Mouse (Mus musculus) MEL (cell line): Measurements from ENCODE around the gene Tmem63a. TPM values are rescaled to one million over a fixed set of nuclear protein-coding genes. Genes with fewer than 3 reads are reported as not detected.

Experiments
- DNase-seq: peaks from one replicate; pipeline ENCODE4 v3.0.0; 2011; ENCODE audit warnings: low read depth, low spot score
- H3K27ac ChIP-seq: 2 replicates; pipeline ENCODE4 v1.5.1; 2012; ENCODE audit warnings: low read depth, mild to moderate bottlenecking, control low read depth, low read length, moderate library complexity; ENCODE audit not compliant: control insufficient read depth
- H3K27me3 ChIP-seq, 2 experiments: fragments of 150-350 bp in 1 of 2; sonication (generic) in 1 of 2; 2 replicates each; pipeline ENCODE4 v1.6.1; 2012; ENCODE audit warnings: low read length in 2 of 2, mild to moderate bottlenecking in 2 of 2, improper control_type of control experiment in 1 of 2, moderate library complexity in 1 of 2; ENCODE audit not compliant: insufficient read depth in 2 of 2, control insufficient read depth in 1 of 2
- H3K36me3 ChIP-seq, 2 experiments: 2 replicates each; pipeline ENCODE4 v1.6.1; 2012 to 2014; ENCODE audit warnings: low read length in 2 of 2, improper control_type of control experiment in 1 of 2, inconsistent platforms in 1 of 2, mild to moderate bottlenecking in 1 of 2; ENCODE audit not compliant: insufficient read depth in 2 of 2, control insufficient read depth in 1 of 2
- H3K4me1 ChIP-seq, 2 experiments: fragments of 150-350 bp in 1 of 2; sonication (generic) in 1 of 2; 2 replicates each; pipeline ENCODE4 v1.6.1; 2012; ENCODE audit warnings: low read length in 2 of 2, improper control_type of control experiment in 1 of 2, mild to moderate bottlenecking in 1 of 2; ENCODE audit not compliant: insufficient read depth in 2 of 2, control insufficient read depth in 1 of 2
- H3K4me3 ChIP-seq, 2 experiments: fragments of 150-350 bp in 1 of 2; sonication (generic) in 1 of 2; 2 replicates each; pipeline ENCODE4 v1.5.1; 2012; ENCODE audit warnings: low read depth in 2 of 2, low read length in 2 of 2, mild to moderate bottlenecking in 2 of 2, moderate library complexity in 2 of 2, control low read depth in 1 of 2, improper control_type of control experiment in 1 of 2; ENCODE audit not compliant: control insufficient read depth in 1 of 2, insufficient read depth in 1 of 2
- H3K79me2 ChIP-seq: 2 replicates; pipeline ENCODE4 v1.6.1; 2012; ENCODE audit warnings: mild to moderate bottlenecking, low read length, moderate library complexity; ENCODE audit not compliant: control insufficient read depth, poor library complexity, insufficient read depth
- H3K9ac ChIP-seq: 2 replicates; pipeline ENCODE4 v1.6.1; 2012; ENCODE audit warnings: low read depth, mild to moderate bottlenecking, control low read depth, low read length, moderate library complexity; ENCODE audit not compliant: control insufficient read depth, poor library complexity, severe bottlenecking
- H3K9me3 ChIP-seq: fragments of 150-350 bp; sonication (generic); replicated peaks from 2 replicates; pipeline ENCODE4 v1.6.1; 2012; ENCODE audit warnings: mild to moderate bottlenecking, low read length, improper control_type of control experiment, moderate library complexity; ENCODE audit not compliant: insufficient read depth
- BHLHE40 ChIP-seq: IDR thresholded peaks from 2 replicates; pipeline ENCODE4 v1.6.1; 2012; ENCODE audit warnings: low read depth, mild to moderate bottlenecking, inconsistent platforms, low read length, improper control_type of control experiment, borderline replicate concordance
- CHD1 ChIP-seq: IDR thresholded peaks from 2 replicates; pipeline ENCODE4 v1.6.1; 2012; ENCODE audit warnings: low read depth, mild to moderate bottlenecking, inconsistent platforms, low read length, improper control_type of control experiment
- CTCF ChIP-seq, 3 experiments: IDR thresholded peaks in 2 of 3; conservative IDR thresholded peaks in 1 of 3; 2 replicates each; pipeline ENCODE4 v1.5.1; 2011 to 2012; ENCODE audit warnings: low read length in 3 of 3, low read depth in 2 of 3, mild to moderate bottlenecking in 2 of 3, improper control_type of control experiment in 1 of 3, inconsistent platforms in 1 of 3, mixed read lengths in 1 of 3, moderate library complexity in 1 of 3; ENCODE audit not compliant: control insufficient read depth in 1 of 3, insufficient read depth in 1 of 3, poor library complexity in 1 of 3, severe bottlenecking in 1 of 3
- E2F4 ChIP-seq: IDR thresholded peaks from 2 replicates; pipeline ENCODE4 v1.6.1; 2011; ENCODE audit warnings: low read depth, low read length, improper control_type of control experiment, borderline replicate concordance
- ELF1 ChIP-seq: IDR thresholded peaks from 2 replicates; pipeline ENCODE4 v1.6.1; 2014; ENCODE audit warnings: low read depth, mild to moderate bottlenecking, inconsistent platforms, low read length, improper control_type of control experiment, moderate library complexity
- EP300 ChIP-seq, 2 experiments: IDR thresholded peaks; 2 replicates each; pipeline ENCODE4 v1.6.1; 2011; ENCODE audit warnings: improper control_type of control experiment in 2 of 2, low read length in 2 of 2, low read depth in 1 of 2, mild to moderate bottlenecking in 1 of 2
- ETS1 ChIP-seq: IDR thresholded peaks from 2 replicates; pipeline ENCODE4 v1.6.1; 2012; ENCODE audit warnings: low read depth, mild to moderate bottlenecking, inconsistent platforms, low read length, improper control_type of control experiment, moderate library complexity
- GABPA ChIP-seq: IDR thresholded peaks from 2 replicates; pipeline ENCODE4 v1.6.1; 2012; ENCODE audit warnings: low read depth, mild to moderate bottlenecking, inconsistent platforms, low read length, improper control_type of control experiment, moderate library complexity
- GATA1 ChIP-seq: IDR thresholded peaks from 2 replicates; pipeline ENCODE4 v1.6.1; 2011; ENCODE audit warnings: low read depth, low read length, improper control_type of control experiment
- HCFC1 ChIP-seq: IDR thresholded peaks from 2 replicates; pipeline ENCODE4 v1.6.1; 2012; ENCODE audit warnings: low read depth, mild to moderate bottlenecking, inconsistent platforms, low read length, improper control_type of control experiment, moderate library complexity
- KAT2A ChIP-seq: conservative IDR thresholded peaks from 2 replicates; pipeline ENCODE4 v1.6.1; 2012; ENCODE audit warnings: low read depth, low read length, improper control_type of control experiment, inconsistent platforms
- MAZ ChIP-seq: IDR thresholded peaks from 2 replicates; pipeline ENCODE4 v1.6.1; 2012; ENCODE audit warnings: low read depth, mild to moderate bottlenecking, inconsistent platforms, low read length, improper control_type of control experiment
- MEF2A ChIP-seq: IDR thresholded peaks from 2 replicates; pipeline ENCODE4 v1.6.1; 2014; ENCODE audit warnings: low read depth, mild to moderate bottlenecking, inconsistent platforms, low read length, improper control_type of control experiment; ENCODE audit not compliant: poor library complexity, insufficient replicate concordance, severe bottlenecking; ENCODE audit errors: extremely low read depth
- MYB ChIP-seq: IDR thresholded peaks from 2 replicates; pipeline ENCODE4 v1.6.1; 2011; ENCODE audit warnings: mild to moderate bottlenecking, low read depth, low read length, improper control_type of control experiment
- MYC ChIP-seq: IDR thresholded peaks from 2 replicates; pipeline ENCODE4 v1.6.1; 2011; ENCODE audit warnings: low read depth, mild to moderate bottlenecking, low read length, improper control_type of control experiment, moderate library complexity
- NELFE ChIP-seq: IDR thresholded peaks from 2 replicates; pipeline ENCODE4 v1.6.1; 2011; ENCODE audit warnings: low read depth, low read length, improper control_type of control experiment
- POLR2A ChIP-seq, 2 experiments: IDR thresholded peaks; 2 replicates each; pipeline ENCODE4 v1.6.1; 2011 to 2012; ENCODE audit warnings: low read length in 2 of 2, mild to moderate bottlenecking in 2 of 2, control low read depth in 1 of 2, improper control_type of control experiment in 1 of 2, low read depth in 1 of 2, moderate library complexity in 1 of 2; ENCODE audit not compliant: control insufficient read depth in 1 of 2, insufficient read depth in 1 of 2, poor library complexity in 1 of 2
- POLR2AphosphoS5 ChIP-seq: IDR thresholded peaks from 2 replicates; pipeline ENCODE4 v1.6.1; 2012; ENCODE audit warnings: low read depth, borderline replicate concordance, mild to moderate bottlenecking, inconsistent platforms, low read length, moderate library complexity, mixed read lengths
- RAD21 ChIP-seq: IDR thresholded peaks from 2 replicates; pipeline ENCODE4 v1.6.1; 2011; ENCODE audit warnings: mild to moderate bottlenecking, low read depth, low read length, improper control_type of control experiment
- RCOR1 ChIP-seq: IDR thresholded peaks from 2 replicates; pipeline ENCODE4 v1.6.1; 2012; ENCODE audit warnings: low read depth, mild to moderate bottlenecking, inconsistent platforms, low read length, improper control_type of control experiment
- SIN3A ChIP-seq: IDR thresholded peaks from 2 replicates; pipeline ENCODE4 v1.6.1; 2012; ENCODE audit warnings: low read length, improper control_type of control experiment, inconsistent platforms
- TAL1 ChIP-seq: IDR thresholded peaks from 2 replicates; pipeline ENCODE4 v1.6.1; 2012; ENCODE audit warnings: mild to moderate bottlenecking, inconsistent platforms, low read length, moderate library complexity, mixed read lengths
- TBP ChIP-seq: IDR thresholded peaks from 2 replicates; pipeline ENCODE4 v1.8.0; 2011; ENCODE audit warnings: low read depth, low read length, improper control_type of control experiment
- TCF12 ChIP-seq: IDR thresholded peaks from 2 replicates; pipeline ENCODE4 v1.6.1; 2014; ENCODE audit warnings: low read depth, mild to moderate bottlenecking, inconsistent platforms, low read length, improper control_type of control experiment, moderate library complexity
- UBTF ChIP-seq: IDR thresholded peaks from 2 replicates; pipeline ENCODE4 v1.6.1; 2012; ENCODE audit warnings: low read depth, mild to moderate bottlenecking, inconsistent platforms, low read length, improper control_type of control experiment, moderate library complexity, borderline replicate concordance; ENCODE audit not compliant: insufficient read depth
- USF1 ChIP-seq: IDR thresholded peaks from 2 replicates; pipeline ENCODE4 v1.6.1; 2014; ENCODE audit warnings: low read depth, mild to moderate bottlenecking, inconsistent platforms, low read length, improper control_type of control experiment, moderate library complexity
- ZC3H11A ChIP-seq: IDR thresholded peaks from 2 replicates; pipeline ENCODE4 v1.6.1; 2012; ENCODE audit warnings: low read depth, mild to moderate bottlenecking, inconsistent platforms, low read length, improper control_type of control experiment
- ZKSCAN1 ChIP-seq: IDR thresholded peaks from 2 replicates; pipeline ENCODE4 v1.6.1; 2012; ENCODE audit warnings: low read depth, mild to moderate bottlenecking, inconsistent platforms, low read length, improper control_type of control experiment, moderate library complexity
- ZMIZ1 ChIP-seq: IDR thresholded peaks from 2 replicates; pipeline ENCODE4 v1.6.1; 2012; ENCODE audit warnings: low read depth, mild to moderate bottlenecking, inconsistent platforms, low read length, improper control_type of control experiment, moderate library complexity
- polyA plus RNA-seq, 2 experiments: library from polyadenylated mRNA; stranded (reverse) in 1 of 2; unstranded in 1 of 2; fragments of >175 nt in 1 of 2; fragments of >200 nt in 1 of 2; gene quantifications; 2 replicates each; pipeline versions ENCODE4 v1.2.1 to v1.2.4; 2012; ENCODE audit warnings: low replicate concordance in 2 of 2, low read depth in 1 of 2; ENCODE audit not compliant: insufficient read length in 2 of 2, insufficient read depth in 1 of 2, missing spikeins in 1 of 2
- total RNA-seq: library from RNA; depleted of rRNA; stranded (reverse); fragments of 300-350 nt; gene quantifications from 2 replicates; pipeline ENCODE4 v1.2.3, GENCODE M21; 2012

Tmem63a gene
- total and polyA plus RNA-seq, 3 experiments: 7.7 to 12.8 TPM; not detected in 1

- peak; percentile 39 to 83 (median 53); a peak in 5 of 6 replicates for TF ChIP-seq CTCF (IDR thresholded peaks at IDR 0.05 in 2 of 3, conservative IDR thresholded peaks at IDR 0.05 in 1 of 3; ENCODE audit: control insufficient read depth in 1 of 3, insufficient read depth in 1 of 3, low read depth in 2 of 3, low read length in 3 of 3, poor library complexity in 1 of 3, severe bottlenecking in 1 of 3)
- TF ChIP-seq UBTF: no peak
- no peak for TF ChIP-seq RCOR1
- TF ChIP-seq KAT2A: no peak
- no peak for TF ChIP-seq POLR2AphosphoS5
- no peak for TF ChIP-seq MYB
- 0 out of 2 replicates have a peak, but pooled peaks have one; percentile 10 for TF ChIP-seq ETS1
- TF ChIP-seq USF1: no peak
- peak; percentile 92; the same call in 1 of the 2 replicates for TF ChIP-seq ZKSCAN1
- no peak; the same call in 1 of the 2 replicates for TF ChIP-seq SIN3A
- TF ChIP-seq CHD1: no peak
- TF ChIP-seq MAZ: no peak
- no peak for TF ChIP-seq TAL1
- peak; percentile 59 for TF ChIP-seq HCFC1
Measured at GRCm38 (mm10) chr1:180901107-180901506, 41.0 kb upstream of the Tmem63a start (continued).

GRCm38 (mm10) chr1:180902915-180903314 is 39.2 kb upstream of the Tmem63a start:
- Histone ChIP-seq H3K4me1 (peaks cover 2 to 32% of the 10 kb centered on the region in 2 experiments), H3K27ac (peak overlapping the region; percentile 95), H3K4me3 (no peak overlapping the region), H3K9me3 (no peaks in the 10 kb centered on the region), H3K27me3 (no peaks in the 10 kb centered on the region), H3K79me2 (peaks cover 23% of the 10 kb centered on the region), H3K36me3 (peaks cover 0 to 30% of the 10 kb centered on the region in 2 experiments; a peak in 2 of 4 replicates), H3K9ac (no peak overlapping the region)
- DNase-seq: peak; percentile 95
- TF ChIP-seq ELF1 (peak; percentile 43; the same call in 1 of the 2 replicates), UBTF (no peak), GATA1 (peak; percentile 93), POLR2A (IDR thresholded peaks at IDR 0.05; ENCODE audit: control insufficient read depth in 1 of 2, insufficient read depth in 1 of 2, low read depth in 1 of 2, low read length in 2 of 2, poor library complexity in 1 of 2) (peak in 1 of 2 experiments; percentile 54; a peak in 1 of 4 replicates), ZMIZ1 (no peak), TCF12 (peak; percentile 94), BHLHE40 (no peak), EP300 (IDR thresholded peaks at IDR 0.05; ENCODE audit: low read depth in 1 of 2, low read length in 2 of 2) (peak; percentile 81 to 94), ZC3H11A (no peak), MYB (0 out of 2 replicates have a peak, but pooled peaks have one; percentile 18), NELFE (no peak; the same call in 1 of the 2 replicates), SIN3A (peak; percentile 56), HCFC1 (0 out of 2 replicates have a peak, but pooled peaks have one; percentile 15), USF1 (no peak; the same call in 1 of the 2 replicates), ETS1 (peak; percentile 48), TBP (peak; percentile 62; the same call in 1 of the 2 replicates), TAL1 (peak; percentile 95), E2F4 (no peak), ZKSCAN1 (no peak), MEF2A (no peak), CTCF (IDR thresholded peaks at IDR 0.05 in 2 of 3, conservative IDR thresholded peaks at IDR 0.05 in 1 of 3; ENCODE audit: control insufficient read depth in 1 of 3, insufficient read depth in 1 of 3, low read depth in 2 of 3, low read length in 3 of 3, poor library complexity in 1 of 3, severe bottlenecking in 1 of 3) (no peak), KAT2A (no peak), MAZ (peak; percentile 46; the same call in 1 of the 2 replicates), MYC (peak; percentile 53; the same call in 1 of the 2 replicates), RCOR1 (peak; percentile 50; the same call in 1 of the 2 replicates), GABPA (no peak), RAD21 (no peak)
